Mouse (Mus musculus) stomach, postnatal 0 days (tissue): ENCODE results near the gene Impg1.

Experiments used
- CTCF ChIP-seq: IDR thresholded peaks from 2 replicates; pipeline ENCODE4 v1.5.1; 2016; ENCODE audit warnings: antibody characterized with exemption, low read depth, mild to moderate bottlenecking, moderate library complexity
- EP300 ChIP-seq: optimal IDR thresholded peaks from 2 replicates; pipeline ENCODE3; 2016; ENCODE audit warnings: antibody characterized with exemption

- TF ChIP-seq CTCF (no peak), EP300 (no peak)
Measured at GRCm38 (mm10) chr9:80335660-80336357, 129.5 kb downstream of the Impg1 start.
